Mouse (Mus musculus): ENCODE results near the gene Tbx3. TPM values are rescaled to one million over a fixed set of nuclear protein-coding genes. Genes with fewer than 3 reads are reported as not detected.

Gene Tbx3
- polyA plus RNA-seq, 1 experiment = 16.8 TPM

DNA sequence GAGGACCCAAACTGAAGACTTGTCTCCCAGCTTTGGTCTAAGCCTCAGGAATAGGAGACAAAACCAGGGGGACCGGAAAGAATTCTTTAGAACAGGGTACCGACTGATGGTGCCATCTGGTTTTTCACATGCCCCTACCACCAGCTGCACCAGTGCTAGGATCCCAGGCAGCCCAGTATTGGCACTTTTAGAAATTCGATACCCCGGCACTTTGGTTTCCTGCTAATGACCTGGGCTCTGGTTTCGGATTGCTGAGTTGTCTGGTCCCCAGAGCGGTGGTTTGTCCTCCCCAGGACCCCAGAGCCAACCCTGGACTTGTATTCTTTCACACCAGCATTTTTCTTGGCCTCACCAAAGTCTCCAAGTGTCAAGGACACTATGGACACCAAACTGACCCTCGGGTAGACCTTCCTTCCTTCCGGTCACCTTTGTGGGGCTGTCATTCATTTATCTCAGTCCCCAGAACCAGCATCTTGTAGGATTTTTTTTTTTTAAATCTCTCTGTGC, 18.5 kb downstream of the Tbx3 start:
- Histone ChIP-seq H3K4me1 (ENCODE audit: control insufficient read depth, insufficient read depth, low read length) (no peaks in the 10 kb centered on the region), H3K4me3 (ENCODE audit: insufficient read depth, low read length) (no peak overlapping the region), H3K27ac (ENCODE audit: insufficient read depth, low read length) (no peak overlapping the region)
- TF ChIP-seq CTCF (IDR thresholded peaks at IDR 0.05; ENCODE audit: borderline replicate concordance, insufficient read depth, low read length) = no peak
- no peak for TF ChIP-seq POLR2A (IDR thresholded peaks at IDR 0.05; ENCODE audit: low read depth, low read length)

- TF ChIP-seq POLR2A (IDR thresholded peaks at IDR 0.05; ENCODE audit: low read depth, low read length) (no peak), CTCF (IDR thresholded peaks at IDR 0.05; ENCODE audit: borderline replicate concordance, insufficient read depth, low read length) (no peak)
- Histone ChIP-seq H3K27ac (ENCODE audit: insufficient read depth, low read length) (no peak overlapping the region), H3K4me3 (ENCODE audit: insufficient read depth, low read length) (no peak overlapping the region), H3K4me1 (ENCODE audit: control insufficient read depth, insufficient read depth, low read length) (no peaks in the 10 kb centered on the region)
These were observed 19.0 kb downstream of the Tbx3 start for GRCm38 (mm10) chr5:119689501-119689900.

DNA sequence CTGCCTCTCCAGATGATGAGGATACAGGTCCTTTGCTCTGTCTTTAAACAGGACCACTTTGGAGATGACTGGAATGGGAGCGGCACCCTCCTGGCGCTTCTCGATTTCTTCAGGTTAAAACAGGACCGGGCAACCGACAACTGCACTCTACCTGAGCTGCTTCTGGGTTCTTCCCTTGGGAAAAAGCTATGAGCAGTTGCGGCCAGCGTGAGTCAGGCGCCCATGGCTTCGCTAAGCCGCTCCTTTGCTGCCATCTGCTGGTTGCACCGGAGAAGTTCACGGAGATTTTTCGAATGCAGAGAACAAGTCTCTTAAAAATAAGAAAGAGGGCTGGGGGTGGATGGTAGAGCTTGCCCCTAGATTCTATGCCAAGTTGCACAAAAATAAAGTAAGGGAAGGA, 20.6 kb downstream of the Tbx3 start:
- TF ChIP-seq POLR2A (IDR thresholded peaks at IDR 0.05; ENCODE audit: low read depth, low read length) (no peak), CTCF (IDR thresholded peaks at IDR 0.05; ENCODE audit: borderline replicate concordance, insufficient read depth, low read length) (peak; percentile 78)
- H3K4me3 ChIP-seq (ENCODE audit: insufficient read depth, low read length) = no peak overlapping the region
- no peaks in the 10 kb centered on the region for H3K4me1 ChIP-seq (ENCODE audit: control insufficient read depth, insufficient read depth, low read length)
- no peak overlapping the region for H3K27ac ChIP-seq (ENCODE audit: insufficient read depth, low read length)

DNA sequence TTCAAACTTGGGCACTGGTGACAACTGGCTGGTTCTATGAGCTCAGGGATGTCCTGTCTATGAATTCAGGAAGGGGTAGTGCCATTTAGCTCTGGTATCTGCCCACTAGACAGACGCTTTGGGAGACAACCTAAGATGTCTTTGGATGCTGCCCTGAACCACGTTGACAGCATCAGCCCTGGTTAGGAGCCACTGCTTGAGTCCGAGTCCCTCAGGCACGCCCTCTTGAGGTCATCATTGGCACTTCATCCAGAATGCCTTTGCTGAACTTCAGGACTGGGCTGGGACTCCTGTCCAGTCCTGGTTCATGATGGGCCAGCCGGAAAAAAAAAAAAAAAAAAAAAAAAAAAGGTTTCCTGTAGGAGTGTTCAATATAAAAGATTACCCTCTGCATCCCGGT, 22.0 kb downstream of the Tbx3 start:
- H3K4me1 ChIP-seq (ENCODE audit: control insufficient read depth, insufficient read depth, low read length) = no peaks in the 10 kb centered on the region
- TF ChIP-seq POLR2A (IDR thresholded peaks at IDR 0.05; ENCODE audit: low read depth, low read length) (no peak), CTCF (IDR thresholded peaks at IDR 0.05; ENCODE audit: borderline replicate concordance, insufficient read depth, low read length) (0 out of 2 replicates have a peak, but pooled peaks have one; percentile 37)
- no peak overlapping the region for H3K27ac ChIP-seq (ENCODE audit: insufficient read depth, low read length)

DNA sequence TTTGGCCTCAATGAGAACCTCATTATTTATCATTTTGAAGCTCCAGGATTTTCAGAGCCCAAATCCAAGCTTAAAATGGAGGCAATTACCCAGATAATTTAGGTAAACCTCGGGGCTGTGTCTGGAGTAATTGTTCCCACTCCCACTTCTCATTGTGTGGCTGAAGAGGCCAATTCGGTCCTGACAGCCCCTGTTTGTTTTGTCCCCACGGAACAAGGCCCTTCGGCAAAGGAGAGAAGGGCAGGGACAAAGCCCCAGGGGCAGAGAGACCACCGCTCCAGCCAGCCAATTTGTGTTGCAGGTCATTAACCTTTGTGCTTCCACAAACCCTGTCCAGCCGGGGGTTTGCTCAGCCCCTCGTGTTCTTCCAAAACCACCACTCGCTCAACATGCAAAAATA, 24.4 kb downstream of the Tbx3 start:
- Histone ChIP-seq H3K4me1 (ENCODE audit: control insufficient read depth, insufficient read depth, low read length) (no peaks in the 10 kb centered on the region), H3K4me3 (ENCODE audit: insufficient read depth, low read length) (no peak overlapping the region), H3K27ac (ENCODE audit: insufficient read depth, low read length) (no peak overlapping the region)
- TF ChIP-seq POLR2A (IDR thresholded peaks at IDR 0.05; ENCODE audit: low read depth, low read length) (no peak), CTCF (IDR thresholded peaks at IDR 0.05; ENCODE audit: borderline replicate concordance, insufficient read depth, low read length) (no peak)

More for the DNA sequence above, 22.0 kb downstream of the Tbx3 start:
- H3K4me3 ChIP-seq (ENCODE audit: insufficient read depth, low read length) = no peak overlapping the region

DNA sequence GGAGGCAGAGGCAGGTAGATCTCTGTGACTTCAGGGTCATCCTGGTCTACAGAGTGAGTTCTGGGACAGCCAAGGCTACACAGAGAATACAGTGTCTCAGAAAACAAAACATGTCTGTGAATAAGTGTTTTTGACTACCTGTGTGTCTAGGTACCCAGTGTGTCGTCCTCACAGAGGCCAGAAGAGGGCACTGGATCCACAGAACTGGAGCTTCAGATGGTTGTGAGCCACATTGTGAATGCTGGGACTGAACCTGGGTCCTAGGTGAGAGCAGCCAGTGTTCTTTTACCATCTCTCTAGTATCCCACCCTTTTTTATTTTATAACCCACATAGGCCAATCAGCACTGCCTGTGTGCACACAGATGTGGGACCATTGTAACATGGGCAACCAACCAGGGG, 32.6 kb downstream of the Tbx3 start:
- TF ChIP-seq POLR2A (IDR thresholded peaks at IDR 0.05; ENCODE audit: low read depth, low read length) (no peak), CTCF (IDR thresholded peaks at IDR 0.05; ENCODE audit: borderline replicate concordance, insufficient read depth, low read length) (no peak)
- no peaks in the 10 kb centered on the region for H3K4me1 ChIP-seq (ENCODE audit: control insufficient read depth, insufficient read depth, low read length)
- H3K27ac ChIP-seq (ENCODE audit: insufficient read depth, low read length) = no peak overlapping the region
- no peak overlapping the region for H3K4me3 ChIP-seq (ENCODE audit: insufficient read depth, low read length)

- Histone ChIP-seq H3K4me1 (ENCODE audit: control insufficient read depth, insufficient read depth, low read length) (no peaks in the 10 kb centered on the region), H3K4me3 (ENCODE audit: insufficient read depth, low read length) (no peak overlapping the region), H3K27ac (ENCODE audit: insufficient read depth, low read length) (no peak overlapping the region)
- no peak for TF ChIP-seq CTCF (IDR thresholded peaks at IDR 0.05; ENCODE audit: borderline replicate concordance, insufficient read depth, low read length)
- no peak for TF ChIP-seq POLR2A (IDR thresholded peaks at IDR 0.05; ENCODE audit: low read depth, low read length)
These were observed 34.4 kb downstream of the Tbx3 start for GRCm38 (mm10) chr5:119704900-119705299.

GRCm38 (mm10) chr5:119706467-119706866, 36.0 kb downstream of the Tbx3 start:
- no peaks in the 10 kb centered on the region for H3K4me1 ChIP-seq (ENCODE audit: control insufficient read depth, insufficient read depth, low read length)
- no peak overlapping the region for H3K27ac ChIP-seq (ENCODE audit: insufficient read depth, low read length)
- no peak overlapping the region for H3K4me3 ChIP-seq (ENCODE audit: insufficient read depth, low read length)
- TF ChIP-seq POLR2A (IDR thresholded peaks at IDR 0.05; ENCODE audit: low read depth, low read length) = no peak
- no peak for TF ChIP-seq CTCF (IDR thresholded peaks at IDR 0.05; ENCODE audit: borderline replicate concordance, insufficient read depth, low read length)

GRCm38 (mm10) chr5:119708850-119709585, 38.5 kb downstream of the Tbx3 start:
- H3K4me3 ChIP-seq (ENCODE audit: insufficient read depth, low read length) = no peak overlapping the region
- no peak for TF ChIP-seq CTCF (IDR thresholded peaks at IDR 0.05; ENCODE audit: borderline replicate concordance, insufficient read depth, low read length)
- no peak for TF ChIP-seq POLR2A (IDR thresholded peaks at IDR 0.05; ENCODE audit: low read depth, low read length)
- no peaks in the 10 kb centered on the region for H3K4me1 ChIP-seq (ENCODE audit: control insufficient read depth, insufficient read depth, low read length)
- H3K27ac ChIP-seq (ENCODE audit: insufficient read depth, low read length) = no peak overlapping the region

- no peak overlapping the region for H3K27ac ChIP-seq (ENCODE audit: insufficient read depth, low read length)
- H3K4me3 ChIP-seq (ENCODE audit: insufficient read depth, low read length) = no peak overlapping the region
- no peak for TF ChIP-seq CTCF (IDR thresholded peaks at IDR 0.05; ENCODE audit: borderline replicate concordance, insufficient read depth, low read length)
- no peaks in the 10 kb centered on the region for H3K4me1 ChIP-seq (ENCODE audit: control insufficient read depth, insufficient read depth, low read length)
These were observed 39.5 kb downstream of the Tbx3 start for GRCm38 (mm10) chr5:119709826-119710559.

Data from embryonic fibroblast, embryonic 13.5 days (primary cell).